Mouse (Mus musculus): Measurements from ENCODE around the gene Rtbdn. TPM values are rescaled to one million over a fixed set of nuclear protein-coding genes. Genes with fewer than 3 reads are reported as not detected.

The Rtbdn gene
- total RNA-seq, 2 experiments from 2014 or later: 0.87 to 1.1 TPM

DNA sequence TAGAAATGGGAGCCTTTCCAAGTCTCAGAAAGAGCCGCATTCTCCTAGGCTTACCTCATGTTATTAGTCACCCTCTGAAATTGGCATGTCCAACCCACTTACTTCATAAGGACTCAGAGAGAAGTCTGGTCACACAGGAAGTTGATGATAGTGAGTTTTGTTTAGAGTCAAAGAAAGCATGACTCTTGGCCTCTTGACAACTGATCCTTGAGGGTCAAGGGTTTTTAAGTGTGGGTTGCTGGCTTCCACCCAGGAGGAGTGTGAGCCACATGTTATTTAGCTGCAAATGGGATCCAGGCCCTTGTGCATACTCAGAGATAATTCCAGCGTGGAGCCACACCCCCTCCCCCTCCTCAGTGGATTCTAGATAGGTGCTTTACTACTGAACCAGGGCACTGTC, 25.2 kb upstream of the Rtbdn start:
- DNase-seq (ENCODE audit: low spot score in 2 of 2): no peak

- no peak for DNase-seq (ENCODE audit: low spot score in 2 of 2)
These were observed 21.2 kb upstream of the Rtbdn start for GRCm38 (mm10) chr8:84925557-84925956.

GRCm38 (mm10) chr8:84927513-84927912, 19.3 kb upstream of the Rtbdn start:
- no peak for DNase-seq (ENCODE audit: low spot score in 2 of 2)

GRCm38 (mm10) chr8:84928456-84929306, 18.1 kb upstream of the Rtbdn start:
- peak in 1 of 2 experiments; percentile 73 for DNase-seq (ENCODE audit: low spot score in 2 of 2)

GRCm38 (mm10) chr8:84930582-84930981, 16.2 kb upstream of the Rtbdn start:
- no peak for DNase-seq (ENCODE audit: low spot score in 2 of 2)

DNA sequence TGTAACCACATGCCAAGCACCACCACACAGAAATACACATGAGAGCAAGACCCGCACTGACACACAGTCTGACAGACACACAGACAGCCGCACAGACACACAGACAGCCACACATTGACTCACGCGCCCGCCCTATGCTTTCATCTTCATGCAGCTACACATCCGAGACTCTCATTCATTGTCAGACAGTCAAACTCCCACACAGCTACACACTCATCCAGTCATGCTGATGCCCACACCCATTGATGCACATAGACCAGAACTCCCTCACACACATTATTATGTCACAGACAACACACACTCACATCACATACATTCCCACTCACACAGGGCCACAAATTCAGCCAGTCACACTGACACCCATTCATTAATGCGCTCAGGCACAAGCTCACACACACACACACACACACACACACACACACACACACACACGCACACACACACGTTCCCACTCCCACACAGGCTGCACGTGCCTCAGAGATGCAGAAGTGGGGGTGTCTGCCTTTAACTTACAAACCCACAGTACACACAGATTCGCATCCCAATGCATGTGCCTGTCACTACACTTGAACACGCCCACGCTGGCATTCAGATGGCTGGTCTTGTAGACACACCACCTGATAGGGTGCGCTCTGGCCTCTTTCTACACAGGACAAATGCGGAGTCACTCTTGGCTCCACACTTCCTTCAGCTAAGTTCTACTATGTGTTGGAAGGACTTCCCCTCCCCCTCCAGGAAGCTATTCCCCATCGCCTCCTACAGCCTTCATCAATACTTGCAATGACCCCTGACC, 12.8 kb upstream of the Rtbdn start:
- DNase-seq (ENCODE audit: low spot score in 2 of 2): peak in 1 of 2 experiments; percentile 49

GRCm38 (mm10) chr8:84934860-84935259, 11.9 kb upstream of the Rtbdn start:
- peak in 1 of 2 experiments; percentile 45 for DNase-seq (ENCODE audit: low spot score in 2 of 2)

DNA sequence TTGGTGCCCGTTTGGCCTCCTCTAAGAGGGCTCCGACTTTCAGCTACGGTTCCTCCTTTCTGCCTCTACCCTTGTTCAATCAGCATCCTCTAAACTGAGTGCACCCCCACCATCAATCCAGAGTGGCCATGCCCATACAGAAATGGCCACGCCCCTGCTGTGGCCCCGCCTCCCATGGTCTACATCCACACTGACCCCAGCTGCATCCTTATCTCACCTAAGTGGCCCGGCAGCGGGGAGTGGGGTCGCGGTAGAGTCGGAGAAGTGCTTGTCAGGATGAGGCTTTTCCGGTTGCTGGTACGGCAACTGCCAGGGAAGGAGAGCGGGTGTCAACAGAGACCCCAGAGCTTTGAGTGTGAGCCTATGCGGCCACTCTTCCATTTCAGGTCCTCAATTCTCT, 11.3 kb upstream of the Rtbdn start:
- DNase-seq (ENCODE audit: low spot score in 2 of 2): no peak

DNA sequence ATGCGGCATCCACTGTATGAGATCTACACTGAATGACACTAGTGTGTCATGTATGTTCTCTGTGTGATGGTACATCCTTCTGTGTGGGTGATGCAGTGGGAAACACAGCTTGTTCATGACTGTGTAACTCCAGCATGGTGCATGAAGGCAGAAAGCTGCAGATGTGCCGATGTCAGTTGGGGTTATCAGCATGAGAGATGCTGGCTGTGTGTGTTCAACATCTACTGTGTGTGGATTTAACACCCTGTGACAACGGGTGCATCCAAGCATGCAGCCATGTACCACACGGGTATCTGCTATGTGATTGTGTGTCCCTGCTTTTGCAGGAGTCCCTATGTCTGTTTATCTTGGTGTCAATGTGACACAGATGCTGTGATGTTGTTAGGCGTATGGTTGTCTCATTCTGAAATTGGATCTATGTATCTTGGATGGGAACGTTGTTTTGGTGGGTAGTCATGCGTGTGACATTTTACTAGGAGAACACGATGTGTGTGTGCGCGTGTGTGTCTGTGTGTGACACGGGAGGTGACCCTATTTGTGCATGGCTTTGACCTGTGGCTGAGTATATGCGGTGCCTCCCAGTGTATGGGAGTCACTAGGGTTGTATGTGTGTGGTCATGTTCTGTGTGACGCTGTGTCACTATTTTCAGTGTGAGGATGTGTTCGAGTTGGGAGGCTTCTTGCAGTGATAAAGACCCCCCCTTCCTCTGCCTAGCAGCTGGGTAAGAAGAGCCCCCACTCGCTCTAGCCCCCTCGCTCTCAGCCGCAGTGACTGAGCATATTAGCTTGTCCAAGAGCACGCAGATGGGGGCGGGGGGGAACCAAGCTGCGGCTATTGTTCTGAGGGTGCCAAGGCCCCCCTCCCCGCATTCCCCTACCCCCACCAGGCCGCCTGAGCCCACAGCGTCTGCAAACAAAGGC, 10.5 kb upstream of the Rtbdn start:
- DNase-seq (ENCODE audit: low spot score in 2 of 2): peak in 1 of 2 experiments; percentile 22

DNA sequence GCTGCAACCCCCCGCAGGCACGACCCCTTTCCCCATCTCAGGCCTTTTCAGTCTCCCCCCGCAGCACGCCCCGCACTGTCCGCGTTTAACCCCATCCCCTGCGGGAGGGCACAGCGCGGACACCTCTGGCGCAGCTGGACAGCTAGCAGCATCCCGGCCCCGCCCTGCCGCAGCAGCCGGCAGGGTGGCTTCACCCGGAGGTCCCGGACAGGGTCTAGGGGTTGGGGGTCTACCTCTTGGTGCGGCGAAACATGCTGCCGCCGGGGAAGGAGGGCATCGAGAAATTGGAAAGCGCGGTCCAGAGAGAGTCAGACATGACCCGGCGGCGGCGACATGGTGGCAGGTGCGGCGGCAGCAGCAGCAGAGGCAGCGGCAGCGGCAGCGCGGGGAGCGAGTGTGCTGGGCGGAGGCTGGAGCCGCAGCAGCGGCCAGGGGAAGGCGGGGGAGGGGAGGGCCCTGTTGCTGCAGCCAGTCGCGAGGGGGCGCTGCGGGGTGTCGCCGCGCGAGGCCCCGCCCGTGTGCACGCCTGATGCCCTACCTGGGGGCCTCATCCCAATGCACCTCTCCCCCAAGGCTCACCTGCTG, 9.7 kb upstream of the Rtbdn start, which contains the start of gene Mast1:
Mast1 (minus strand) TSS at position 398 of the 585 bp plus-strand sequence.
- DNase-seq (ENCODE audit: low spot score in 2 of 2): peak; percentile 61 to 75

DNA sequence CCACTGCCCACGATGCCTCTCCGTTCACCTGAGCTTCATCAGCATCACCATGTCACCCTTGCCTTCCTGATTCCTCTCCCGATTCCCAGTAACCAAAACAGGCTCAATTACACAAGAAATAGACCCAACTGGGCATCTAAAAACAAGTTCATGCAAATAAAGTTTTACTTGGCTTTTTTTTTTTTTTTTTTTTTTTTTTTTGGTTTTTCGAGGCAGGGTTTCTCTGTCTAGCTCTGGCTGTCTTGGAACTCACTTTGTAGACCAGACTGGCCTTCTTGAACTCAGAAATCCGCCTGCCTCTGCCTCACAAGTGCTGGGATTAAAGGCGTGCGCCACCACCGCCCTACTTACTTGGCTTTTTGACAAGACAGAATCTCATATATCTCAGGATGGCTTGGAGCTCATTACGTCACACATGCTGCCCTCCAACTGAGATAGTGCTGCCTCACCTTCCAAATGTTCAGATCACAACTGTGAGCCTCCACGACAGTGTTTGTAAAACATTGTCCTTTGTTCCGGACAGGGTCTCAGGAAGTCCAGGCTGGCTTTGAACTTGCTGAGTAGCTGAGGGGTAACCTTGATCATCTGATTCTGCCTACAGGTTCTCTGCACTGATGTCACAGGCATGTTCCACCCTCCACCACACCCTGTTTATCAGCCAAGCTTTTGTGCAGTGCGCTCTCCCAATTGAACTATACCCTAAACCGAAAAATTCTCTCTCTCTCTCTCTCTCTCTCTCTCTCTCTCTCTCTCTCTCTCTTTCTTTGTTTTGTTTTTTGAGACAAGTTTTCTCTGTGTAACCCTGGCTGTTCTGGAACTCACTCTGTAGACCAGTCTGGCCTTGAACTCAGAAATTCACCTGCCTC, 8.9 kb upstream of the Rtbdn start:
- DNase-seq (ENCODE audit: low spot score in 2 of 2): no peak

- no peak for DNase-seq (ENCODE audit: low spot score in 2 of 2)
These were observed 3.1 kb upstream of the Rtbdn start for GRCm38 (mm10) chr8:84943699-84944098.

- DNase-seq (ENCODE audit: low spot score in 2 of 2): peak in 1 of 2 experiments; percentile 53
These were observed 2.2 kb upstream of the Rtbdn start for GRCm38 (mm10) chr8:84944478-84945160.

DNA sequence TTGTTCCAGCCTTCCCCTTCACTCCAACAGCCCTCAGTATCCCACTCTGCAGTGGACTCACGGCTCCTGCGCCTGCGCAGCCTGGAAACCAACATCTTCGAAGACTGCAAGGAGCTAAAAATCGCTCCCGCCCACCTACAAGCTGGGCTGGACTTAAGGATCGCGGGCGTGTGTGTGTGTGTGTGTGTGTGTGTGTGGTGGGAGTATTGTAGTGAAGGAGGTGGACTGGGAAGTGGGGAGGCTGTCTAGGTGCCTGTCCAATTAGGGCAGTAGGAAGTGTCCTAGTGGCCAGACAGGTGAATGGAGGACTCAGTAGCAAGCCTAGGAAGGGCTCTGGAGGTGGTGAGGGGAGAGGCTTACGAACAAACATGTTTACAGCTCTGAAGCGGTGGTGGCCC, 1.6 kb upstream of the Rtbdn start:
- DNase-seq (ENCODE audit: low spot score in 2 of 2): peak; percentile 61 to 62

DNA sequence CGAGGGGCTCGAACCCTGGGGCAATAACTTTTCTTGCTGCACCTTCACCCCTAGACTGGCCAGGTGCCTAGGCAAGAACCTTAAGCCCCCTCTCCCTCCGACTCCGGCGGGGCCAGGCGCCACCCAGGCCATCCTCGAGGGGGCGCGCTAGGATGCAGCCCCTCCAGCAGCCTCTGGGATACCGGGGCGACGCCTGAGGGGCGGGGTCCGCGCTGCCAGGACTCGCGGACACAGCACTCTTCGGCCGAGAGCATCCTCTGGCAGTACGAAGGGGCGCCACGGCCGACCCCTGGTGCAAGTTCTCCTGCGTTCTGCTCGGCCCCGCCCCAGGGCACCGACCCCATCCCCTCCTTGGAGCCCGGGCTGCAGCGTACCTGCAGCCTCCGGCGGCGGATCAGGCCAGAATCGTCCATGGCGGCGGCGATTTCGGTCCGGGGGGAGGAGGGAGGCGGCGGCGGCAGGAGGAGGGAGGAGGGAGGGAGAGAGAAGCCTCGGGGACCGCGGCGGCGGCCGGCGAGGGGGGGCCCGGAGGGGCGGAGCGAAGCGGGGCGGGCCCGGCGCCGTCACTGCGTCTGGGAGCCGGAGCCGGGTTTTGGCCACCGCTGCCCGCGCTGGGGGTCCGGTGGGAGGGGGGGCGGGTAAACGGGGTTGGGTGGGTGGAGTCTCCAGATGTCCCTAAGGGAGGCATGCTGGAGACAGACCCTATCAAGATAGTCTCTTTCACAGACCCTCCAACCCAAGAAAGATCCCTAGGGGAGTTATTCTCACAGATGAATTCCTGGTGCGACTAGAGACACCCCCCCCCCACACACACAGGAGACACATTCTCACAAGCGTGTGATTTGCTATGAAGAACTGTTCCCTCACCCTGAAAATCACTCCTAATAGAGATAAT, 911 bp upstream of the Rtbdn start:
- no peak for DNase-seq (ENCODE audit: low spot score in 2 of 2)

DNA sequence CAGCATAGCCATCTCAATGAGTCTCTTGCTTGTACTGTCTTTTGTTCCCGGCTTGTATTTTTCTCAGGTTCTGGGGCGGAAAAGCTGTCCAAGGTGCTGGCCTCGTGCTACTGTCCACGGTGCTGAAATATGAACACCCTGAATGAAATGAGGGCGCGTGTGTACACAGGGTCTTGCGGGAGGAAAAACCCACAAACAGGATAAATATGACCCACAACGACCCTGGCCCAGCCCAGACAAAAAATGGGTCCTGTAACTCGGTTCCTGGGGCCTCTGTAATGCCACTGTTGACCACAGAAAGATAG, 402 bp downstream of the Rtbdn start:
- DNase-seq (ENCODE audit: low spot score in 2 of 2): no peak

GRCm38 (mm10) chr8:84949753-84950152, 3.0 kb downstream of the Rtbdn start:
- no peak for DNase-seq (ENCODE audit: low spot score in 2 of 2)

DNA sequence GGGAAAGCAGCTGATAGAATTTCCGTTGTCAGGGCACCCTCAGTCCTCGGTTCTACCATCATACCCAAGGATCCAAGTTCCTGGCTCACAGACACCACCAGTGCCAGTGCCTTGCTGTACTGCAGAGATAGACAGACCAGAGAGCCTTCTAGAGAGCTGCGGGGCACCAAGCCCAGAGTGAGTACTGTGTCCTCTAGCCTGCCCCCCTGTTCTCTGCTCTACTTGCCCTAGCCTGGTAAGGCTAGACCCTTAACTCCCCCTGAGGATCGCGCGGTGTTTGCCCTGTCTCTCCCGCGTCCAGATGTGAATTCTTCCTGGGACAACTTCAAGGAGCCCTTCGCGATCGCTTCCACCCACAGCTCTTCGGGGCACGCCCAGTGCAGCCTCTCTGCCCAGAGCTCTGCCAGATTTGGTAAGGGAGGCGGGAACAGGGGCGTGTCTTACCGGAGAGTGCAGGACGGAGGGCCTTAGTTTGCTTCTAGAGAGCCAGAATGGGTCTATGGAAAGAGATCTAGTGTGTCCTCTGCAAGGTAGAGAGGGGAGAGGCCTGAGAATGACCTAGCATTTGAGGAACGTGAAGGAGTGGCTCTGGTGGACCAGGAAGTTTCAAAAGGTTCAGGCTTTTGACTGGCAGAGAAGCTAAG, 5.9 kb downstream of the Rtbdn start:
- no peak for DNase-seq (ENCODE audit: low spot score in 2 of 2)
